Mouse (Mus musculus) limb, embryonic 11.5 days (tissue): Measurements from ENCODE around the gene Rps28. TPM values are rescaled to one million over a fixed set of nuclear protein-coding genes. Genes with fewer than 3 reads are reported as not detected.
A peak's percentile ranks its signal among the peaks of the same experiment; 100 is the strongest.
"Not testable (repeated sequence)": the region's sequence is repeated elsewhere in the genome, so short reads cannot be mapped to it uniquely, and the experiment has no call there.

Source experiments
- ATAC-seq: fragments of 200-750 bp; cut with Nextera tagmentation; 2 replicates; pipeline ENCODE4 v1.8.0; 2017; ENCODE audit warnings: low read depth; ENCODE audit not compliant: insufficient number of reproducible peaks, low FRiP score, low TSS enrichment
- DNase-seq: peaks from one replicate; pipeline ENCODE4 v3.0.0-alpha.2; 2015; ENCODE audit warnings: low spot score
- H3K27ac ChIP-seq: fragments of 300-500 bp; sonication (generic); replicated peaks from 2 replicates; pipeline ENCODE4 v1.5.1; 2014; ENCODE audit warnings: low read depth, mild to moderate bottlenecking, low read length
- H3K27me3 ChIP-seq: fragments of 300-500 bp; sonication (generic); 2 replicates; pipeline ENCODE4 v1.6.1; 2014; ENCODE audit warnings: mild to moderate bottlenecking, low read length, mixed read lengths; ENCODE audit not compliant: control insufficient read depth, insufficient read depth
- H3K36me3 ChIP-seq: fragments of 300-500 bp; sonication (generic); 2 replicates; pipeline ENCODE4 v1.6.1; 2014; ENCODE audit warnings: mild to moderate bottlenecking, low read length, moderate library complexity, mixed read lengths; ENCODE audit not compliant: control insufficient read depth, insufficient read depth
- H3K4me1 ChIP-seq: fragments of 300-500 bp; sonication (generic); 2 replicates; pipeline ENCODE4 v1.6.1; 2014; ENCODE audit warnings: low read length, mixed read lengths; ENCODE audit not compliant: control insufficient read depth, insufficient read depth
- H3K4me2 ChIP-seq: fragments of 300-500 bp; sonication (generic); 2 replicates; pipeline ENCODE4 v1.6.1; 2014; ENCODE audit warnings: low read depth, mild to moderate bottlenecking, moderate library complexity; ENCODE audit not compliant: severe bottlenecking
- H3K4me3 ChIP-seq: fragments of 300-500 bp; sonication (generic); 2 replicates; pipeline ENCODE4 v1.5.1; 2014; ENCODE audit warnings: low read depth, low read length
- H3K9ac ChIP-seq: fragments of 300-500 bp; sonication (generic); 2 replicates; pipeline ENCODE4 v1.6.1; 2014; ENCODE audit warnings: mild to moderate bottlenecking, low read length
- H3K9me3 ChIP-seq: fragments of 300-500 bp; sonication (generic); 2 replicates; pipeline ENCODE4 v1.6.1; 2016; ENCODE audit warnings: low read length; ENCODE audit not compliant: control insufficient read depth
- WGBS: fragments of 180-500 bp; shearing (Covaris S2); extraction: QIAGEN DNeasy Blood & Tissue Kit; methylation state at CpG from one replicate; pipeline ENCODE4 v1.1.7; 2014; 5-methylcytosine and 5-hydroxymethylcytosine counted together
- polyA plus RNA-seq: library from polyadenylated mRNA; unstranded; fragments of >200 nt; fragmentation: Nextera tagmentation; extraction: Ambion mirVana; gene quantifications from 2 replicates; pipeline ENCODE4 v1.2.1, GENCODE M21; 2014

The Rps28 gene
- polyA plus RNA-seq, 1 experiment from 2014 or later, result 1,083 TPM

DNA sequence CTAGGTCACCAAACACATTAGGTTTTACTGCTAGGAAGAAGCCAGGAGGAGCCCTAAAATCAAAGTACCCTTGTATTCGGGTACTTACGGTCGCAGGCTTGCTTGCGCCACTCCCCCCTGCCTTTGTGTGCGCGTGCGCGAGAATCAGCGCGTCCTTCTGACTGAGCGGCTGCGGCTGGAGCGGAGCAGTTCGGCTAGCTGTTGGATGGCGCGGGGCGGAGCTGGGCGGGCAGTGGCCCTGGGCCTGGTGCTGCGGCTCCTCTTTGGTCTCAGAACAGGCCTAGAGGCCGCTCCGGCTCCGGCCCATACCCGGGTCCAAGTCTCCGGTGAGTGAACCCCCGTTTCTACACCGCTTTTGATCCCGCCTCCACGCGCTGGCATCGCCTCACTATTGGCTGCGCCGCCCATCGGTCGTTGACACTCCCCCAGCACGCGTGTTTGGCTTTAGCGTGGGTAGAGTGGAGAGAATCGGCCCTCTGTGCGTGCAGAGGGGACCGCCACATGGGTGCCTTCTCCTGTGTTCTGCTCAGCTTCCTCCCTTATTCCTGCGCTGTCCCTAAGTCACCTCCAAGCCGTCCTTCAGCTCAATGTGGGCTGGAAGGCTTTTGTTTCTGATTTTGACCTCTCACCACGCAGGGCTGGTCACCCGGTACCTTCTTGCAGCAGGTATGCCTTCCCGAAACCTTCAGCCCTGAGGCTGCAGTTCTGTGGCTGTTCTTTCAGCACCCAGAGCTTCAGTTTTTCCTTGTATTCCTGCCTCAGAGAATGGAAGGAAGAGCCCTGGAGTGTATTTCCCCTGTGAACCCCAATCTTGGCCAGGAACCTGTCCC lies 18.8 kb upstream of the Rps28 start, which contains the start of gene Cd320:
Gene Cd320, plus strand, starts transcription at position 126 of the 830 bp plus-strand sequence.
- Histone ChIP-seq H3K27me3 (no peaks in the 10 kb centered on the region), H3K4me1 (0 out of 2 replicates have a peak, but pooled peaks cover 6% of the 10 kb centered on the region), H3K27ac (peak within 1 kb of the TSS; percentile 56; the same call in 1 of the 2 replicates), H3K36me3 (0 out of 2 replicates have a peak, but pooled peaks cover 6% of the 10 kb centered on the region), H3K4me3 (peak within 1 kb of the TSS; percentile 88), H3K9me3 (no peaks in the 10 kb centered on the region), H3K9ac (peak within 1 kb of the TSS; percentile 74), H3K4me2 (peak within 1 kb of the TSS; percentile 92)
- ATAC-seq (peak; percentile 88), DNase-seq (peak; percentile 92)
- WGBS, result under 1% methylated on average over 45 of the region's 45 CpGs

GRCm38 (mm10) chr17:33829561-33829960 lies 5.2 kb upstream of the Rps28 start:
- no peak for DNase-seq
- WGBS, result 93% methylated on average over 10 of the region's 10 CpGs
- Histone ChIP-seq H3K27ac (no peak overlapping the region), H3K4me3 (no peak overlapping the region), H3K4me2 (no peak overlapping the region), H3K27me3 (no peaks in the 10 kb centered on the region), H3K36me3 (peaks cover 11% of the 10 kb centered on the region; the same call in 1 of the 2 replicates), H3K4me1 (peaks cover 6% of the 10 kb centered on the region), H3K9me3 (no peaks in the 10 kb centered on the region), H3K9ac (no peak overlapping the region)
- no peak for ATAC-seq

DNA sequence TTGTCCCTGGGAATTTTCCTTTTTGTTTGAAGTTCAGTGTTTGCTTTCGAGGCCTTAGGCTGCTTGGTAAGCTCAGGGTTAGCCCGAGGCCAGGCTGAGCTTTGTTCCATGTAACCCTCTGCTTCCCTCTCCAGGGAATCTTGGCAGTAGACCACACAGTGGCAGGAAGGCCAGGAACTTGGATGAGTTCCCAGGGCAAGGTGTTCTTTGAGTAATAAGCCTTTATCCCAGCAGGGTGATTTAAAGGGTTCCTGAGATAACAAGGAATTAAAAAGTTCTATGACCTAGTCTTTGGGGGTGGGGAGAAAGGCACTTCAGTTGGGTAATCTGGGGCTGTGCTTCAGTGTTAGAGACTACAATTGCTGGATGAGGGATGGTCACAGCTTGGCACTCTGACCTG lies 4.5 kb upstream of the Rps28 start:
- Histone ChIP-seq H3K9me3 (no peaks in the 10 kb centered on the region), H3K4me3 (no peak overlapping the region), H3K36me3 (peaks cover 10% of the 10 kb centered on the region; the same call in 1 of the 2 replicates), H3K27ac (no peak overlapping the region), H3K4me2 (no peak overlapping the region), H3K9ac (no peak overlapping the region), H3K4me1 (peaks cover 6% of the 10 kb centered on the region), H3K27me3 (no peaks in the 10 kb centered on the region)
- DNase-seq (no peak), ATAC-seq (no peak)
- 83% methylated on average over 2 of the region's 2 CpGs for WGBS

GRCm38 (mm10) chr17:33826850-33827249 lies 2.5 kb upstream of the Rps28 start:
- peak; percentile 84 for DNase-seq
- no peak overlapping the region for H3K4me3 ChIP-seq
- H3K27me3 ChIP-seq, result no peaks in the 10 kb centered on the region
- H3K36me3 ChIP-seq, result peaks cover 14% of the 10 kb centered on the region
- H3K4me1 ChIP-seq, result peaks cover 16% of the 10 kb centered on the region
- no peaks in the 10 kb centered on the region for H3K9me3 ChIP-seq
- no peak for ATAC-seq
- H3K9ac ChIP-seq, result no peak overlapping the region
- no peak overlapping the region for H3K27ac ChIP-seq
- H3K4me2 ChIP-seq, result no peak overlapping the region
- WGBS, result under 1% methylated on average over 3 of the region's 3 CpGs

GRCm38 (mm10) chr17:33825462-33825861 lies 1.1 kb upstream of the Rps28 start:
- Histone ChIP-seq H3K36me3 (peaks cover 21% of the 10 kb centered on the region), H3K4me2 (peak overlapping the region; percentile 71), H3K9ac (peak overlapping the region; percentile 82; the same call in 1 of the 2 replicates), H3K27ac (no peak overlapping the region), H3K4me1 (peaks cover 16% of the 10 kb centered on the region), H3K27me3 (no peaks in the 10 kb centered on the region), H3K9me3 (no peaks in the 10 kb centered on the region), H3K4me3 (peak overlapping the region; percentile 82)
- WGBS, result 86% methylated on average over 8 of the region's 8 CpGs
- ATAC-seq, result no peak
- no peak for DNase-seq

- Histone ChIP-seq H3K4me2 (peak overlapping the region; percentile 71), H3K27ac (peak overlapping the region; percentile 73; the same call in 1 of the 2 replicates), H3K4me3 (peak overlapping the region; percentile 82), H3K4me1 (peaks cover 16% of the 10 kb centered on the region), H3K36me3 (peaks cover 26% of the 10 kb centered on the region), H3K9ac (peak overlapping the region; percentile 82)
- WGBS, result 4% methylated on average over 6 of the region's 6 CpGs
- not testable (repeated sequence) for DNase-seq, H3K27me3 ChIP-seq, ATAC-seq, H3K9me3 ChIP-seq
These were observed 602 bp upstream of the Rps28 start for GRCm38 (mm10) chr17:33824997-33825330.

- peaks cover 19% of the 10 kb centered on the region for H3K4me1 ChIP-seq
These were observed 1.2 kb downstream of the Rps28 start for GRCm38 (mm10) chr17:33823171-33823570.

DNA sequence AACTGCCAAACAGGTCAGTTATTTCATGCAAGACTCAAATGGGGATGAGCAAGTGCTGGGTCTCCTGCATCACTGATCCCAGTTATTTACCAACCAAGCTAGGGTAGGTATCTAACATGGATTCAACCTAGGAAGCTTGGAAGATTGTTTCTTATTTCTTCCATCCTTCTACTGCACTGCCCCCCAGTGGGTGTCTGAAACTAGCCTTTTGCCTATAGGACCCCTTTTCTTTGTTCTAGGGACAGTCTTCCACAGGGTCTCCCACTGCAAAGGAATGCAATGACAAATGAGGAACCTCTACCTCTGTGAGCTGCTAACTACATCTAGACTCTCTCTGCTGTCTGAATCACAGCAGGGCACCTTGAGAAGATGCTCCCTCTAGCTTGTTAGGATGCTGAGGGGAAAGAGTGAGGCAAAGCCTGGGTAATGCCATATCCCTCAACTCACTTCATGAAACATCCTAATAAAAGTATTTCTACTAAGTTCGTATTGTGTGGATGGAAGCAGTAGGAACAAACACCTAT lies 1.9 kb downstream of the Rps28 start:
- Histone ChIP-seq H3K9ac (no peak overlapping the region), H3K27ac (no peak overlapping the region)
- 87% methylated on average over 1 of the region's 1 CpGs for WGBS

More at GRCm38 (mm10) chr17:33823171-33823570, 1.2 kb downstream of the Rps28 start:
- 88% methylated on average over 8 of the region's 8 CpGs for WGBS
- H3K9ac ChIP-seq, result peak overlapping the region; percentile 87
- peaks cover 27% of the 10 kb centered on the region for H3K36me3 ChIP-seq
- peak overlapping the region; percentile 93 for H3K4me2 ChIP-seq
- H3K27me3 ChIP-seq, H3K9me3 ChIP-seq, DNase-seq, ATAC-seq, H3K27ac ChIP-seq: not testable (repeated sequence)
- peak overlapping the region; percentile 82 for H3K4me3 ChIP-seq

More for the DNA sequence above, 1.9 kb downstream of the Rps28 start:
- Histone ChIP-seq H3K4me1 (peaks cover 22% of the 10 kb centered on the region), H3K4me2 (peak overlapping the region; percentile 93; the same call in 1 of the 2 replicates), H3K9me3 (no peaks in the 10 kb centered on the region), H3K27me3 (no peaks in the 10 kb centered on the region), H3K4me3 (peak overlapping the region; percentile 14; the same call in 1 of the 2 replicates), H3K36me3 (peaks cover 27% of the 10 kb centered on the region)
- ATAC-seq, result no peak
- no peak for DNase-seq
